9 mouse cellular contexts compared by ENCODE assay signal in the genomic region with DNA sequence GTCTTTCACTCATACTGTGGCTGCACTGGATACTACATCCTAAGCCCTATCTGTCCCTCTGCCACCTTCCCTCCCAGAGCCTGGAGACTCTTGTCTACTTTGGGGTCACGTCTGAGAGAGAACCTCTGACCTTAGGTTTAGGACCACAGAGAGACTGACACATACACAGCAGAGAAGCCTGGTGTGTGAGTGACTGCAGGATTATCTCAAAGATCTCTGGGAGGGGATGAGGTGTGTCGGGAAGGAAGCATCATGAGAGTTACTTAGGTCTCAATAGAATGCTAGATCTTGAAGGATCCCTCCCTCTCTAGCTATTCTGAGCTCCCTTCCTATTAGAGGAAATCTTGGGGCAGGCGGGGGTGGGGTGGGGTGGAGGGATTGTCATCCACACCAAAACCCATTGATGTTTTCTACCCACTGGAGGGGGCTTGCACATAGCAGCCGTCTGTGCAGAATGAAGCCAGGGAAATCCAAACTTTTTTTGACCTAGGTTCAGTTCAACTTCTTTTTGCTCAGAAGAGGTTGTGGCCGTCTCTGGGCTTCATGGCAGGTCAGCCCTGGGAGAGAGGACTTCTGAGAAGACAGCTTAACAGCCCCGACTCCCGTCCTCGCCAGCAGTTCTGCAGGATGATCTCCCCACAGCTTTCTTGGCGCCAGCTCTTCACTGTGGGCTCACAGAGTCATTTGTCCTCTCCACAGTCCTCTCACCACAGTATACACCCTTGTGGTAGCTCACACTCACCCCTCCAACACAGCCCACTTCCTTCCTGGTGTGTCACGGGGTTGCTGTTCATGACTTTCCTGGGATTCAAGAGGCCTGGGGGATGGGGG. TPM values are rescaled to one million over a fixed set of nuclear protein-coding genes. Genes with fewer than 3 reads are reported as not detected.
A peak's percentile ranks its signal among the peaks of the same experiment; 100 is the strongest.
DNase-seq lines count a peak whose midpoint lies in the region; ATAC-seq and TF ChIP-seq lines count a peak whose summit lies in the region.
"Had no signal": no experiment of that assay in that cellular context is flagged by ENCODE, and none has a peak within 500 bp of the region (broad histone marks: within the 10 kb centered on the region; RNA-seq: fewer than 3 reads in every experiment).

No protein-coding gene starts in this region.

- 40% methylated on average over 10 of the region's 10 CpGs for WGBS in lung, embryonic 16.5 days
- 44% methylated on average over 10 of the region's 10 CpGs for WGBS in lung, adult 2 months
- 60% methylated on average over 10 of the region's 10 CpGs for WGBS in forebrain, embryonic 16.5 days
- WGBS in hindbrain, embryonic 16.5 days: 59% methylated on average over 10 of the region's 10 CpGs
- WGBS in stomach, embryonic 14.5 days: 62% methylated on average over 10 of the region's 10 CpGs

- TF ChIP-seq POLR2A in lung, adult 2 months (IDR thresholded peaks at IDR 0.05; ENCODE audit: borderline replicate concordance, extremely low read depth, low read depth, low read length): no peak

- TF ChIP-seq CTCF in lung, adult 2 months (IDR thresholded peaks at IDR 0.05; ENCODE audit: insufficient read depth, low read length): no peak

- no peak overlapping the region for H3K4me3 ChIP-seq in lung, embryonic 16.5 days (ENCODE audit: low read length)
- H3K4me3 ChIP-seq in lung, adult 2 months (replicated peaks; ENCODE audit: extremely low read depth, low read depth, low read length): no peak overlapping the region
- H3K4me3 ChIP-seq in forebrain, embryonic 16.5 days (replicated peaks; ENCODE audit: low read length): no peak overlapping the region
- no peak overlapping the region for H3K4me3 ChIP-seq in hindbrain, embryonic 16.5 days (ENCODE audit: low read length)
- H3K4me3 ChIP-seq in stomach, embryonic 14.5 days (ENCODE audit: low read depth, low read length): no peak overlapping the region

- H3K4me1 ChIP-seq in lung, embryonic 16.5 days (replicated peaks; ENCODE audit: control insufficient read depth, insufficient read depth, low read length): peaks cover 21% of the 10 kb centered on the region
- peaks cover 7% of the 10 kb centered on the region for H3K4me1 ChIP-seq in lung, adult 2 months (ENCODE audit: control insufficient read depth, insufficient read depth, low read length)
- H3K4me1 ChIP-seq in forebrain, embryonic 16.5 days (replicated peaks; ENCODE audit: control insufficient read depth, insufficient read depth, low read length): peaks cover 29% of the 10 kb centered on the region
- H3K4me1 ChIP-seq in hindbrain, embryonic 16.5 days (ENCODE audit: control insufficient read depth, insufficient read depth, low read depth, low read length): peaks cover 24% of the 10 kb centered on the region
- peaks cover 14% of the 10 kb centered on the region; the same call in 1 of the 2 replicates for H3K4me1 ChIP-seq in stomach, embryonic 14.5 days (ENCODE audit: control insufficient read depth, insufficient read depth, low read length)

- H3K9ac ChIP-seq in lung, embryonic 16.5 days (ENCODE audit: low read length): no peak overlapping the region
- H3K9ac ChIP-seq in forebrain, embryonic 16.5 days (replicated peaks; ENCODE audit: low read depth, low read length): no peak overlapping the region
- 0 out of 2 replicates have a peak overlapping the region, but pooled peaks have one; percentile 29 for H3K9ac ChIP-seq in hindbrain, embryonic 16.5 days (ENCODE audit: low read depth, low read length)
- H3K9ac ChIP-seq in stomach, embryonic 14.5 days (replicated peaks; ENCODE audit: low read depth, low read length): no peak overlapping the region

- no peaks in the 10 kb centered on the region for H3K9me3 ChIP-seq in lung, embryonic 16.5 days (ENCODE audit: control insufficient read depth, low read length)
- H3K9me3 ChIP-seq in forebrain, embryonic 16.5 days (ENCODE audit: control insufficient read depth, low read length): no peaks in the 10 kb centered on the region
- no peaks in the 10 kb centered on the region for H3K9me3 ChIP-seq in hindbrain, embryonic 16.5 days (ENCODE audit: control insufficient read depth, low read length)
- no peaks in the 10 kb centered on the region for H3K9me3 ChIP-seq in stomach, embryonic 14.5 days (ENCODE audit: control insufficient read depth, low read depth, low read length)

- H3K4me2 ChIP-seq in lung, embryonic 16.5 days (ENCODE audit: low read depth, low read length): no peak overlapping the region
- H3K4me2 ChIP-seq in forebrain, embryonic 16.5 days (ENCODE audit: low read length): no peak overlapping the region
- H3K4me2 ChIP-seq in hindbrain, embryonic 16.5 days (ENCODE audit: low read length): peak overlapping the region; percentile 59
- no peak overlapping the region for H3K4me2 ChIP-seq in stomach, embryonic 14.5 days (replicated peaks; ENCODE audit: low read depth, low read length)

- ATAC-seq in lung, embryonic 16.5 days (ENCODE audit: low read depth): no peak
- no peak for ATAC-seq in forebrain, embryonic 16.5 days
- ATAC-seq in hindbrain, embryonic 16.5 days: no peak
- ATAC-seq in stomach, embryonic 14.5 days (ENCODE audit: insufficient number of reproducible peaks, insufficient read depth, low FRiP score, low read depth): no peak

- no peaks in the 10 kb centered on the region for H3K27me3 ChIP-seq in lung, embryonic 16.5 days (ENCODE audit: control insufficient read depth, insufficient read depth, low read depth, low read length)
- no peaks in the 10 kb centered on the region for H3K27me3 ChIP-seq in forebrain, embryonic 16.5 days (replicated peaks; ENCODE audit: control insufficient read depth, insufficient read depth, low read length)
- H3K27me3 ChIP-seq in hindbrain, embryonic 16.5 days (replicated peaks; ENCODE audit: control insufficient read depth, insufficient read depth, low read length): no peaks in the 10 kb centered on the region
- no peaks in the 10 kb centered on the region for H3K27me3 ChIP-seq in stomach, embryonic 14.5 days (ENCODE audit: control insufficient read depth, insufficient read depth, low read length)
- H3K27me3 ChIP-seq: Patski had no signal

- DNase-seq in lung, adult 2 months: no peak
- no peak for DNase-seq in layer of hippocampus, adult 18-20 months (ENCODE audit: low spot score in 2 of 2)
- no peak for DNase-seq in testis, postnatal 14 days (ENCODE audit: low spot score)
- no peak for DNase-seq in ovary, postnatal 14 days (ENCODE audit: low spot score)

- H3K36me3 ChIP-seq in lung, embryonic 16.5 days (ENCODE audit: control insufficient read depth, insufficient read depth, low read length): no peaks in the 10 kb centered on the region
- no peaks in the 10 kb centered on the region for H3K36me3 ChIP-seq in forebrain, embryonic 16.5 days (ENCODE audit: control insufficient read depth, insufficient read depth)
- H3K36me3 ChIP-seq in hindbrain, embryonic 16.5 days (ENCODE audit: control insufficient read depth, insufficient read depth, low read length): no peaks in the 10 kb centered on the region
- H3K36me3 ChIP-seq in stomach, embryonic 14.5 days (ENCODE audit: control insufficient read depth, insufficient read depth, low read length): no peaks in the 10 kb centered on the region

- H3K27ac ChIP-seq in lung, embryonic 16.5 days (ENCODE audit: low read length): peak overlapping the region; percentile 91
- H3K27ac ChIP-seq in forebrain, embryonic 16.5 days (ENCODE audit: low read length): peak overlapping the region; percentile 72
- peak overlapping the region; percentile 78 for H3K27ac ChIP-seq in hindbrain, embryonic 16.5 days (ENCODE audit: low read depth, low read length)
- H3K27ac ChIP-seq in stomach, embryonic 14.5 days (ENCODE audit: low read length): peak overlapping the region; percentile 90; the same call in 1 of the 2 replicates

RNA-seq across cellular contexts. Expression of a gene that starts 37.8 kb away (rescaled TPM):
- polyA plus RNA-seq in lung, embryonic 16.5 days (2015; fragmentation: Nextera tagmentation; extraction: Ambion mirVana): 55.9 and 59.0 TPM in 2 replicates
- polyA plus RNA-seq in lung, adult 2 months (2012; rRNA removed): 7.9 and 10.7 TPM in 2 replicates
- polyA plus RNA-seq in forebrain, embryonic 16.5 days (2015; fragmentation: Nextera tagmentation; extraction: Ambion mirVana): 60.2 and 62.2 TPM in 2 replicates
- polyA plus RNA-seq in hindbrain, embryonic 16.5 days (2015; fragmentation: Nextera tagmentation; extraction: Ambion mirVana): 43.0 and 49.9 TPM in 2 replicates
- 70.0 and 70.5 TPM in 2 replicates for polyA plus RNA-seq in stomach, embryonic 14.5 days (2014; fragmentation: Nextera tagmentation; extraction: Ambion mirVana)
- total RNA-seq in layer of hippocampus, adult 18-20 months (2021): 10 to 100 TPM; 34.6 to 37.8 TPM
